Mouse (Mus musculus): ENCODE results near the gene Ppm1n. TPM values are rescaled to one million over a fixed set of nuclear protein-coding genes. Genes with fewer than 3 reads are reported as not detected.

Gene Ppm1n
- total RNA-seq (2021) = not detected
- polyA plus RNA-seq (2012; rRNA removed) = 0.09 and 0.68 TPM in 2 replicates
- long read RNA-seq = 0 reads

DNA sequence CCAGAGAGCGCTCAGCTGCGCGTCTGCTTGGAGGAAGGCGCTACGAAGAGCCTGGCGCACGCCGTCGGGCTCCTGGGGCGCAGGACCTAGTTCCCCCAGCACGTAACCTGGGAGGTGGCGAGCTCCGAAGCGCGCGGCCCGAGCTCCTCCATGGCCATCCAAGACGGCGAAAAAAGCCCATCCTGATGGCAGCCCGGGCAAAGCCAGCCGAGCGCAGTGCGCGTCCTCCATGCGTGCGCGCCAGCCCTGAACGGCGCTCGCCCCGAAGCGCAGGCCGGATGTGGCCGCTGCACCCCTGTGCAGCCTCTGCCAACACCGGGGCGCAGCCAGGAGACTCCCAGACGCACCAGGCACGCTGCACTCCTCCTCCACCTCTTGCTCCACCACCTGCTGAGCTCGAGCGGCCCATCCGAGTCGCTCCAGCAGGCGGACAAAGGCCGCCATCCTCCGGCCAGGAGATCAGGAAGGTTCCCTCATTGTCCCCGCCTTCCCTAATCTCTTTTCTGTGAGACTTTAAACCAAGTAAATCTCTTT is at the start of gene Ppm1n:
TSS of gene Ppm1n (minus strand) at position 484 of the 534 bp plus-strand sequence.
- DNase-seq = no peak

DNA sequence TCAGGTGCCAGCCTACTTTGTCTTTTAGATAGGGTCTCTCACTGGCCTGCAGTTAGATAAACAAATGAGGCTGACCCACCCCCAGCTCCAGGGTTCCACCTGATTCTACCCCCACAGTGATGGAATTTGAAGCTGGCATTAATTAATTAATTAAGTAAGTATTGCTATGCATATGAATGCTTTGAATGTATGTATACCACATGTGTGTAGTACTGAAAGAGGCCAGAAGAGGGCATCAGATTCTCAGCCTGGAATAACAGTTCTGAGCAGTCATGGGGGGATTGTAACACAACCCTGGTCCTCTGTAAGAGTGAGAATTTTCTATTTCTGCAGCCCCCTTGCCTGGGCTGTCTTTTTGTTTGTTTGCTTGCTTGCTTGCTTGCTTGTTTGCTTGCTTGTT is 48.6 kb upstream of the Ppm1n start:
- DNase-seq = no peak

DNA sequence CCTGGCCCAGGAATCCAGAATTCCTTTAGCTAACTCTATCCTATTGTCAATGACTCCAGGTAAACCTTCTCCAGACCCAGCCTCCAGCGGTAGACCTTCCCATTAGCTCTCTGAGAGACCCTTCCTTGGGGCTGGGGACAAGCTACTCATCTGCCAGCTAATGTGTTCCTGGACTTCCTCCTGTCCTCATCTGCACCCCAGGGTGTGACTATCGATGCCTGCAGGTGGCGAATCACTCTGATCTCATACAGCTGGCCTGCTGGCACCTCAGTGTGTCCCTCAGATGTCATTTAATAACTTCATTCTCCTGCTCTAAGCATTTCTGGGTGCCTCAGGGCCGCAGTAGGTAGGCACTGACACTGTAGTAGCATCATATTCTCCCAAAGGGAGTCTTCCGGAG is 47.9 kb upstream of the Ppm1n start:
- no peak for DNase-seq

DNA sequence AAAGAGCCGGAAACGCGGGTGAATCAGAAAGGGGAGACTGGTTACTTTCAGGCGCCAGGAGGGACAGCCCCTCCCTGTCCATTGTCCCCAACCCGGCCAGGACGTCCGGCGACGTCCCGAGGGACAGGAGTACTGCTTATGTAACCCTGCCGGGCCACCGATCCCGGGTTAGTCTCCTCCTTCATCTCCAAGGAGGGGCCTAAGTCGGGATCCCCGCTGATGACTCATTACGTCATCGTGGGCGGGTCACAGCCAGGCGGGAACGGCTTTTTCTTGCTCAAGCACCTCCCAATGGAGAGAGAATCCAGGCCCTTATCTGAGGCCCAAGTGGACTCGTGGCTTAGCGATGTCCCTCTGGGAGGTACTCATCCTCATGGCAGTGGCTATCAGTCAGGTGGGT is 47.3 kb upstream of the Ppm1n start:
- DNase-seq = peak; percentile 96

DNA sequence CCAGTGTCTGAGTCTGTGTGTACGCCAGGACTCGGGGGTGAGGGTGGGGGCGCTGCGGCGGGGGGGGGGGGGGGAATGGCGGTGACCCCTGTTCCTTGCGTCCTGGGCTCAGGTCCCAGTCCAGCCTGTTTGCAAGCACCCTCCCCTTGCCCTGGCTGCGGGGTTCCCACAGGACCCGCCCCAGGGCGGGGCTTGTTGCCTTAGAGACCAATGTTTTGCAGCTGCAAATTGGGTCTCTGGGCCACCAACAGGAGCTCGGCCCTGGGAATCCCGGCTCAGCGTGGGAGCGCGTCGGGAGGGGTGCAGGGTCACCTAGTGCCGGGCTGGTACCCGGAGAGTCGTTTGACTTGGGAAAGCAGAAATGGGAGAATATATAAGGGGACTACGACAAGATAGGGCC is 46.5 kb upstream of the Ppm1n start:
- DNase-seq = peak; percentile 94

DNA sequence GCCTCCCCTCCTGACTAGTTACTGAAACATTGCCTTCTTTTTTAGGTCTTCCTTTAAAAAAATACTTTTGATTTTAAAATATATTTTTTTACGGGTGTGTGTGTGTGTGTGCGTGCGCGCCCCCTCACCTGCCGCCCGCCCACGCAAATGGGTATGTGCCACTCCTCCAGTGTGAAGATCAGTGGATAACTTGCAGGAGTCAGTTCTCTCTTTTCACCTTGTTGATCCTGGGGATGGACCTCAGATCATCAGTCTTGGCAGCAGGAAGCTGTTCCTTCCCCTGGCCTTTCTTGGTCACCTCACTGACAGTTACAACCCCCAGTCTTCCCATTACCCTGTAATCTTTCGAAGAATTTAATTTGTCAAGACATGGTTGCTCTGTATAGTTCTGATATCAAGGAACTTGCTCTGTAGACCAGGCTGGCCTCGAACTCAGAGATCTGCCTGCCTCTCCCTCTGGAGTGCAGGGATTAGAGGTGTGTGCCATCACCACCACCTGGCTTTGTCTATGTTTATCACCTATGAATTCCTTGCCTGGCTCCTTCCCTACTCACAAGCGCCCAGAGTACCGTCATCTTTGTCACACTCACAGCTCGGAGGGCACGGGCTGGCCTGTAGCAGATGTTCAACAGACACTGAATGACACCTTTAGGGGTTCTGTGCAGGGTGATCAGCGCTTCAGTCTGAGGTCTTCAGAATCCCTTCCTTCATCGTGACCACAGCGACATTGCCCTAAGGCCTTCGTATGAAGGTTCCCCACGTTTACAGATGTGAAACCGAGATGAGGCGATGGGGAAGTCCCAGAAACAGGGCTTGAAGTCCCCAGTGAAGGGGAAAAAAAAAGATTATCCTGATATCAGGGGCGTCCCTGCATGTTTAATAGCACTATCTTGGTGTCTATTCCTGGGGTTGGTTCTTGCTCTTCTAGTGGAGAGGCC is 45.7 kb upstream of the Ppm1n start:
- DNase-seq = no peak

DNA sequence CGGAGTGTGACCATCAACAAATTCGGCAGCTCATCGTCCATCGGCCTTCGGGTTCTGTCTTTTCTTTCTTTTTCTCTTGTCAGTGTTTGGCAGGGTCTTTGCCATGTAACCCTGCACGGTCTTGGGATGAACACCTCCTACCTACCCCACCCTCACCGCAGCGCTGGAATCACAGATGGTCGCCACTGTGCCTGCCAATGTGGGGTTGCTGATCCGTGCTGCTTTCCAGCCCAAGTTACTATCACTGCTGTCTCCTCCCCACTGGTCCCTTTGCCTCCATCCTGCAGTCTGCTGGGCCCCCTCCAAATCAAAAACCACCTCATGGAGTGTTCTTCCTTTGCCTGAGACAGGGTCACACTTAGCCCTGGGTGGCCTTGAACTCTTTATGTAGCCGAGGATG is 44.4 kb upstream of the Ppm1n start:
- no peak for DNase-seq

DNA sequence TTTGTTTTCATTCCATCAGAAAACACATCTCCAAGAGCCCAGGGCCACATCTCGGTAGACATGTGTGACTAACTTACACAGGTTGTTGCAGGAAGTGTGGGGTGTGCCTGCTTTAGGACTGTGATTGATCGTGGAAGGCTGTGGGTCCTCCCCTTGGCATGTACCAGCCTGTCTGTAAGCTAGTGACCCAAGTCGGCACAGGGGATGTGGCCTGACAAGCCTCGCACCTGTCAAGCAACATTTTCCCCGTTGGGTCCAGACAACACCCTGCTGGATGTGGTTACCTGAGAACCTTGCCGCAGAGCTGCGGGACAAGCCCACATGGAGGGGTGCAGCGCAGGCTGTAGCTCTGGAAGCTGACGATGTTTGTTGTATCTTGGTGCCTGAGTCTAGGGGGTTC is 42.6 kb upstream of the Ppm1n start:
- no peak for DNase-seq

DNA sequence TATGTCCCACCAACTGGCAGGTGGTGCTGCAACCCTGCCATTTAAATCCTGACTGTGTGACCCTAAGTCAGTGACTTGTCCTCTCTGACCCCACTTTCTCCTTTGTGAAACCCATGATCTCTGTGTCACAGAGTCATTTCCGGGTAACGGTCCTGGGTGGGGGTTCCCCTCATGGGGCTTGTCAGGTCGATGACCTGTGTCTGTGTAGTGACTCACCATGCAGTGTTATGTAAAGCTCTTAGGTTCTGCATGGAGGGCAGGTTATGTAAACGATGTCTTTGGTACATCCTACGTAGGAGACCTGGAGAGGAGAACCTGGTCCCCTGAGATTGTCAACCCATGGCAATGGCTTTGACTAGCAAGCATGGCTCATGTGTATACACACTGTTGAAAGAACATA is 41.6 kb upstream of the Ppm1n start:
- no peak for DNase-seq

DNA sequence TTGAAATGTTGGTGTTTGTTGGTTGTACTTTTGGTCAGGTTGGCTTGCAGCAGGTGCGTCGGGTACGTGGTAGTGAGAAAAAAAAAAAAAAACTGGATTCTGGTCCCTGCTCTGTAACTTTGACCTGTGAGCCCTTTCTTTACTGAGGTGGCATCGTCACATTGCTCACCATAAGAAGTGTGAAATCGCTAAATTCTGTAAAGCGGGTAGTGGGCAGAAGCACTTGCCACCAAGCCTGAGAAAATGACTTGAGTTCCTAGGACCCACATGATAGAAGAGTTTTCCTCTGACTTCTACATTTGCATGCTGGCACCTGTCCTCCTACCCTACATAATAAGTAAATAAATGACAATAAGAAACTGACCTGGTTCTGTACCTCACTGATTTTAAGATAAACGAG is 40.8 kb upstream of the Ppm1n start:
- DNase-seq = no peak

DNA sequence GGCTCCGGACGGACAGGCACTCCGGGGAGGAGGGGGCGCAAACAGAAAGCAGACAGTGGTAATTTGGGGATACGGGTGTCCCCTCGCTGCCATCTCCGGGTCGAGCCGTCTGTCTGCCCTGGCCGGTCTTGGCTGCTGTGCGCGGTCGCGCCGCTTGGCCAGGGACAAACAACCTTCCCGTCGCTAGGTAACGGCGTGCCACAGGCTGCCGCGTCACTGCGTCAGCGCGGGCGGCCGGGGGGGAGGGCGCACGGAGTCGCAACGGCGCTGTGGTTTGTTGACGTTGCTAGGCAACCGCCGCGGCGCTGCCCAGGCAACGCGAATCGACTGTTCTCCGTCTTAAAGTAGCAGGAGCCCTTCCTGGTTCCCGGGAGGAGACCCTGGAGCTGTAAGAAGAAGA is 40.0 kb upstream of the Ppm1n start:
- peak; percentile 97 for DNase-seq

DNA sequence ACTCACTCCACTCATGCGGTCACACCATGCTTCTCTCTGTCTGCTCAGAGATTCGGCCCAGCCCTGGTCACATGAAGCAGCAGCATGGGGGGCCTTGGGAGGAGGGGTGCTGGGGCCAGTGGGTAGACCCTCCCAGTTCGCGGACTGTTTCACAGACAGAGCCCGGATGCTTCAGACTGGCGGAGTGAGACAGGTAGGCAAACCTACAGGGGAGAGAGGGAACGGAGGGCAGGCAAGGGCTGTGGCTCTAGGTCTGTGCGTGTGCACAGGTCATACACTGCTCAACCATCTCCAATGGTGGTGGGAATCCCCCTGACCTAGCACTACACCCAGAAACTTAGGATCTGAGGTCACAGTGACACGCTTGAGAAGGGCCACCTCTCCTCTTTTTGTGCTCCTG is 39.6 kb upstream of the Ppm1n start:
- no peak for DNase-seq

DNA sequence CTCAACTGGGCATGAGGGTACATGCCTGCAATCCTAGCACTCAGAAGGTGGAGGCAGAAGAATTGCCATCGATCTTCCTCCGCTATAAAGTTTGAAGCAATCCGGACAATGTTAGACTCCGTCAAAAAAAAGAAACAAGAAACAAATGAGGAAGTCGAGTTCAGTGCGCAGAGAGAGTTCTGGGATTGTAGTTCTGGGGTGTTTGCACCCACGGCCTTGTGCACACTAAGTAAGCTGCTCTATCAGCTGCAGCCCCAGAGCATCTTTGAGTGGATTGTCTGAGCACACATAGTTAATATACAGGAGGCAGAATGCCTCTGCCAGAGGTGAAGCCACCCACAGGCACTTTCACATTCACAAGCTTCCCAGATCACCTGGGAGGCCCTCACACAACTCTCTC is 38.8 kb upstream of the Ppm1n start:
- DNase-seq = no peak

DNA sequence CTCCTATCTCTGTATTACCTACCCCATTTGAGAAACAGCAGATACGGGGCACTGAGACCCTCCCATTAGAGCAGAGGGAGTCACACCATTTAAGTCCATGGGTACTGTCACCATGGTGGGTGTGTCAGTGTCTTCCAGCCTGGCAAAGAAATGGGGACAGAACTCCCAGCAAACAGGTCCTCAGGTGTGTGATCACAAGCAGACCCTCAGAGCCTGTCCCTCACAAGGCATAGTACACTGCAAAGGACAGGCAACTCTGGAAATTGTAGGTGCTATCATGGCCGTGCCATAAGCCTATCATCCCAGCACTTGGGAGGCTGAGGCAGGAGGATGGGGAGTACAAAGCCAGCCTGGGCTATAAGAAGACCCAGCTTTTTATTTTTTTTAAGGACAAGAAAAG is 38.3 kb upstream of the Ppm1n start:
- no peak for DNase-seq

DNA sequence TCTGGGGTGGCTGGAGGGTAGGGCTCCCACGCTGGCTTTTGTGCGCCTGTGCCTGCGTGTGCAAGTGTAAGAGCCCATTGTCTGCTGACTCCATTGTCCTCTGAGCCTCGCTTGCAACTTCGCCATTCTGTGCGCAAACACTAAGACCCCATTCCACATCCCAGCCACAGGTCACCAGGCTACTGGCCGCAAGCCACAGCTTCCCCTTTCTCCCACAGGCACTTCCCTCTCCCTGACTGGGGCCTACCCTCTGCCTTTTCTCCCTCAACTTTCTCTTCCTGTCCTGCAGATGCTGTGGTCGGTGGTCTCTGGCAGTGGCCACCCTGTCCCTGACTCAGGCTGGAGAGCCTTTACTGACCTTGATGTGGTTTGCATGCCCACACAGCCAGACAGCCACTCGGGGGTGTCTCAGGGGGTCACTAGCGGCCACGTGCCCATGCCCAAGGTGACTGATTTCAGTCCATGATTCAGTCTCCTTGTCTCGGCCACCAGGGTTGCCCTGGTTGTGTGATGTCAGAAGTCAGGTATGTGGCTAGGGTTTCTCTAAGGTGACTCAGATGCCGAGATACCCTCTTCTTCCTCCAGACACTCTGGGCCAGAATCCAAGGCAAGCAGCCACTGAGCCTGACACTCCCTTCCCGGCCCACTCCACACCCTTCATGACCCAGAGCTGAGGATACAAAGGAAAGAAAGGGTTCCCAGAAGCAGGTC is 36.7 kb upstream of the Ppm1n start:
- peak; percentile 72 for DNase-seq

DNA sequence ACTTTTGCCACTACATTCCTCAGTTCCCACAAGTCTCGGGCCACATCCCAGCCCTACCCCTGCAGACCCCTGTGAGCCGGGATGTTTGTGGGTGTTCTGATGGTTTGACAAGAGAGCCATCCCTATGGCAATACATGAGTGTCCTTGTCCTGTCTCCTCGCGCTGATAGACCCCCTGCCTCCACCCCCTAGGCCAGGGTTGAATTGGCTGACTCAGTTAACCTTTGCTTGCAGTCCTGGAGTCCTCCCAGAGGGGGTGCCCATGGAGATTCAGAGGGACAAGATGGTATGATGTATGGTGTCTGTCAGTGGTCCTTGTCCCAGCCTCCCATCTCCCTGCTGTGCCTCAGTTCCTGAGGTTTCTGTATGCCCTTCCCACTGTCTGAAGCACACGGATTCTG is 34.2 kb upstream of the Ppm1n start:
- no peak for DNase-seq

DNA sequence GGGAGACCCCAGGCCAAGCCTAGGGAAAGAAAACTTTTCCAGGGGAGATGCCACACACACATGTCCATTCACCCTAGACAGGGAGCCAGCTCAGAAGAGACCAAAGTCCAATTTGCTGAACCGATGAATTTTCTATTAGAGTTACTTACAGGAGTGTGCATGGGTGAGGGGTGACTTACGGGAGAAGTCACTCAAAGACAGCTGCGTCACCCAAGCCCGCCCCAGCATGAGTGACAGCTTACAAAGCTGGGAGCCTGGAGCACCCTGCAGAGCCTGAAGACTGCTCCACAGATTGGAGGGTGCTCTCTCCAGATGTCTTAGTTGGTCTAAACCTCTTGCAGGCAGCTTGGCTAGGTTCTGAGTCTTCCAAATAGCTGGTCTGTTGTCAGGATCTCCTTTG is 32.1 kb upstream of the Ppm1n start:
- no peak for DNase-seq

DNA sequence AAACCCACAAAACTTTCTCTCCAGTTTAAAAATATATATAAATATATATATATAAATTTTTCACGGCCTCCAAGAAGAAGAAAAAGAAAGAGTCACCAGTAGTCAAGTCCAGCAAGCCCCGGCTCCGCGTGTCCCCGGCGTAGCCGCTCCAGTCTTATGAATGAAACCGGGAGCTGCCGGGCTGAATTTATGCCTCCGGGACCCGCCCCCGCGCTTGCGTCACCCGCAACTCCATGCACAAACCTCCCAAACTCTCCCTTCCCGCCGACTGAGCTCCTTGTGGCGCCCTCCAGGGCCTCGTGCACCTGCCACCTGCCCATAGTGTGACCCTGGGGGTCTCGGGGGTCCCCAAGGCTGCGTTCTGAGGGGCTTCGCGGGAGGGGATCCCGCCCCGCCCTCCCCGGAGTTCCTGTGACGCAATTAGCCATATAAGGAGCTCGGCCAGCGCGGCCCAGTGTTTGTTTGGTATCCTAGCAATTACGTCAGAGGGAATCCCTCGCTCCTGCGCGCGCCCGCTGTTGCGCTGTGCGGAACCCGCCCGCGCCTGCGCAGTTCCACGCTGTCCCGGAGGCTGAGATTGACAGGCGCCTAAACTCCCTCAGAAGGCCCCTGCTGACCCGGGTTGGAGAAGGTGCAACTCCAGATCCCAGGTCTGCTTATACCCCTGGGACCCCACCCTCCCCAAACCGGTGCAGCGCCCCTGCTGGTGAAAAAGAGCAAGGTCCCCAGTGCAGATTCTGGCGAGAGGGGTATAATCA is 30.2 kb upstream of the Ppm1n start, which contains the start of gene Fosb:
TSS of gene Fosb (minus strand) at position 168 of the 758 bp plus-strand sequence.
- DNase-seq = peak; percentile 95

DNA sequence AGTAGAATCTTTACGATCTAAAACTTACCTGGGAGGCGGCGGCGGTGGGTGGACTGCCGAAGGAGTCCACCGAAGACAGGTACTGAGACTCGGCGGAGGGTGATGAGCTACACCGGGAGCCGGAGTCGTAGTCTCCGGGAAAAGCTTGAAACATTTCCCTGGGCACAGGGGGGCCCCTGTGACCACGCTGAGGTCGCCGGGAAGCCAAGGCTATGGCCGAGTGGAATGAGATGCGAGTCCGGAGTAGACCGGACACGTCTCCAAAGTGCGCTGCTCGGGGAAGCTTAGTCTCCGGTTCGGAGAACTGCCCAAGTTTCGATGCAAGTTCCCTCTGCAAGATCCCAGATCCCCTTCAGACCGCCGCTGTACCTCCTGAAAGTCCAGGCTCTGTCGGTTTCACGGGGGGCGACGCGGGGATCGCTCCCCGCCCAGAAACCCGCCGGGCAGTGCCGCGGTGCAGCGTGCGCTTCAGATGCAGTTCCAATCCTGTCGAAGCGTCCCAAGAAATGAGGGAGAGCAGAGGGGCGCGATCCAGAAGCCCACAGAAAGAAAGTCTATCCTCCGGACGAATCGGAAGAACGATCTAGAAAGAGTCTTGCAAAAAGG is 29.5 kb upstream of the Ppm1n start:
- peak; percentile 39 for DNase-seq

DNA sequence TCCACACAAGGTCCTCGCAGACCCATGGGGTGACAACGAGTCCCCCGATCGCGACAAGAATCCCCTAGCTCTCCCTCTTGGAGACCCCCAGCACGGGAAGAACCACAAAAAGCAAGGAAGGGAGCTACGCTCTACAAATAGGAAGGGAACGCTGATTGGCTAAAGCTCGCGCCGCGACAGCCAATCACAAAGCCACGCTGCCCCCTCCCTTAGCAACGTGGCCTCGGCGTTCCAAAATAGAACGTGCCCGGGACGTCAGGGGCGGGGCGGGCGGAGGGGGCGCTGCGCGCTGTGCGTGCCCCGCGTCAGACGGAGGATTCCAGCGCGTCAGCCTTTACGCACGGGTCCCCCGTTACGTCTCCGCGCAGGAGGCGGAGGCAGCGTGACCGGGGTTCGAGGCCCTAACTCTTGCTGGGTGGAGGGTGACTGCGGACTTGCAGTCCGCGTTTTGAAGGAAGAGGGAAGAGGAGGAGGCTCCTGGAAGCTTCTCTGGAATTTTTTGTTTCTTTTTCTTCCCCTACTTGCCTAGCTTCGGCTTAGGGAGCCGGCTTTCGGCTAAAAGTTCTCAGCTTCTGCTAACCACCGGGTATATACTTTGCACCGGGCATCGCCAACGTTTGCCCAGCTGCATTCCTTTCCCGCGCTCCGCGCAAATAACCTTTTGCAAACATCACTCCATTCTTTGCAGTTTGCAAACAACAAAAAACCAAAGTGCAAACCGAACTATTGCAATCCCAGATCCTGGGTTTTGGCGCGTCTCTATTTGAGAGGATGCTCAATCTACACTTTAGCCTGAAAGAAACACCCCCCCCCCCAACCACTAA is 28.8 kb upstream of the Ppm1n start:
- DNase-seq = peak; percentile 99

All from adrenal gland, adult 2 months (tissue).